Mouse (Mus musculus) CH12.LX (cell line): ENCODE measurements at regions not wholly inside any gene's neighbourhood (a gene's known extent, or its start where the extent isn't known, plus 50 kb on each side); places are given as distances from the start of the nearest gene placed in this dataset.

ENCODE experiments used
- DNase-seq: peaks from one replicate; pipeline ENCODE4 v3.0.0-alpha.2; 2013; ENCODE audit errors: extremely low read depth
- H3K27ac ChIP-seq: 2 replicates; pipeline ENCODE4 v1.5.1; 2012; ENCODE audit warnings: low read depth, mild to moderate bottlenecking, control low read depth, moderate library complexity; ENCODE audit not compliant: insufficient read depth
- H3K27me3 ChIP-seq: replicated peaks from 2 replicates; pipeline ENCODE3; 2012; ENCODE audit warnings: inconsistent platforms
- H3K36me3 ChIP-seq, 2 experiments: replicated peaks in 1 of 2; 2 replicates each; pipeline versions ENCODE3 to v1.6.1; 2012; ENCODE audit warnings: inconsistent platforms in 1 of 2, low read length in 1 of 2, mild to moderate bottlenecking in 1 of 2, mixed read lengths in 1 of 2, moderate library complexity in 1 of 2; ENCODE audit not compliant: control insufficient read depth in 1 of 2, insufficient read depth in 1 of 2
- H3K4me1 ChIP-seq, 2 experiments: 2 replicates each; pipeline ENCODE4 v1.6.1; 2012; ENCODE audit warnings: inconsistent platforms in 1 of 2, moderate library complexity in 1 of 2; ENCODE audit not compliant: insufficient read depth in 2 of 2, control insufficient read depth in 1 of 2
- H3K4me2 ChIP-seq: 2 replicates; pipeline ENCODE4 v1.6.1; 2012; ENCODE audit warnings: low read depth, mild to moderate bottlenecking, control low read depth; ENCODE audit not compliant: poor library complexity, insufficient read depth, severe bottlenecking
- H3K4me3 ChIP-seq, 3 experiments: fragments of 150-350 bp in 1 of 3; sonication (generic) in 1 of 3; replicated peaks in 1 of 3; 2 replicates each; pipeline versions ENCODE3 to v1.5.1; 2011 to 2012; ENCODE audit warnings: low read depth in 2 of 3, low read length in 2 of 3, mild to moderate bottlenecking in 2 of 3, moderate library complexity in 2 of 3, control low read depth in 1 of 3, improper control_type of control experiment in 1 of 3, inconsistent platforms in 1 of 3, mixed read lengths in 1 of 3; ENCODE audit not compliant: poor library complexity in 1 of 3
- H3K79me2 ChIP-seq: replicated peaks from 2 replicates; pipeline ENCODE4 v1.6.1; 2012; ENCODE audit warnings: mild to moderate bottlenecking, moderate library complexity; ENCODE audit not compliant: control insufficient read depth, poor library complexity, insufficient read depth, severe bottlenecking; ENCODE audit errors: extremely low read depth
- H3K9ac ChIP-seq: 2 replicates; pipeline ENCODE4 v1.6.1; 2012; ENCODE audit warnings: low read depth, mild to moderate bottlenecking, control low read depth, moderate library complexity; ENCODE audit not compliant: insufficient read depth
- H3K9me3 ChIP-seq: replicated peaks from 2 replicates; pipeline ENCODE3; 2012; ENCODE audit warnings: low read length, inconsistent platforms, mixed read lengths
- BHLHE40 ChIP-seq: IDR thresholded peaks from 2 replicates; pipeline ENCODE4 v1.6.1; 2011; ENCODE audit warnings: mild to moderate bottlenecking, low read depth, low read length, improper control_type of control experiment
- CHD1 ChIP-seq: IDR thresholded peaks from 2 replicates; pipeline ENCODE4 v1.6.1; 2012; ENCODE audit warnings: low read depth, low read length, improper control_type of control experiment, inconsistent platforms
- CHD2 ChIP-seq: IDR thresholded peaks from 2 replicates; pipeline ENCODE4 v1.6.1; 2011; ENCODE audit warnings: low read length, improper control_type of control experiment
- E2F4 ChIP-seq: IDR thresholded peaks from 2 replicates; pipeline ENCODE4 v1.6.1; 2011; ENCODE audit warnings: low read depth, low read length, improper control_type of control experiment; ENCODE audit not compliant: insufficient replicate concordance
- ELF1 ChIP-seq: IDR thresholded peaks from 2 replicates; pipeline ENCODE4 v1.6.1; 2014; ENCODE audit warnings: low read depth, mild to moderate bottlenecking, inconsistent platforms, low read length, improper control_type of control experiment
- EP300 ChIP-seq: IDR thresholded peaks from 2 replicates; pipeline ENCODE4 v1.6.1; 2011; ENCODE audit warnings: low read length, improper control_type of control experiment
- GABPA ChIP-seq: IDR thresholded peaks from 2 replicates; pipeline ENCODE4 v1.6.1; 2012; ENCODE audit warnings: low read depth, low read length, improper control_type of control experiment, inconsistent platforms; ENCODE audit not compliant: insufficient replicate concordance
- IRF4 ChIP-seq: IDR thresholded peaks from 2 replicates; pipeline ENCODE4 v1.6.1; 2014; ENCODE audit warnings: low read depth, mild to moderate bottlenecking, inconsistent platforms, low read length, improper control_type of control experiment
- MAFK ChIP-seq: IDR thresholded peaks from 2 replicates; pipeline ENCODE4 v1.6.1; 2011; ENCODE audit warnings: low read length, improper control_type of control experiment; ENCODE audit not compliant: insufficient replicate concordance
- MAZ ChIP-seq: IDR thresholded peaks from 2 replicates; pipeline ENCODE4 v1.6.1; 2012; ENCODE audit warnings: low read depth, mild to moderate bottlenecking, inconsistent platforms, low read length, improper control_type of control experiment, moderate library complexity
- MEF2A ChIP-seq: IDR thresholded peaks from 2 replicates; pipeline ENCODE4 v1.6.1; 2014; ENCODE audit warnings: low read depth, mild to moderate bottlenecking, inconsistent platforms, low read length, improper control_type of control experiment, borderline replicate concordance
- MXI1 ChIP-seq: IDR thresholded peaks from 2 replicates; pipeline ENCODE4 v1.6.1; 2011; ENCODE audit warnings: mild to moderate bottlenecking, low read depth, low read length, improper control_type of control experiment
- MYC ChIP-seq: IDR thresholded peaks from 2 replicates; pipeline ENCODE4 v1.6.1; 2011; ENCODE audit warnings: low read depth, mild to moderate bottlenecking, improper control_type of control experiment, low read length
- NELFE ChIP-seq: IDR thresholded peaks from 2 replicates; pipeline ENCODE4 v1.6.1; 2011; ENCODE audit warnings: low read depth, low read length, improper control_type of control experiment
- NRF1 ChIP-seq: IDR thresholded peaks from 2 replicates; pipeline ENCODE4 v1.6.1; 2014; ENCODE audit warnings: low read depth, mild to moderate bottlenecking, inconsistent platforms, low read length, improper control_type of control experiment, moderate library complexity
- RCOR1 ChIP-seq: conservative IDR thresholded peaks from 2 replicates; pipeline ENCODE4 v1.6.1; 2012; ENCODE audit warnings: low read depth, mild to moderate bottlenecking, inconsistent platforms, low read length, improper control_type of control experiment
- SMC3 ChIP-seq: IDR thresholded peaks from 2 replicates; pipeline ENCODE4 v1.6.1; 2011; ENCODE audit warnings: low read depth, low read length, improper control_type of control experiment
- TBP ChIP-seq: conservative IDR thresholded peaks from 2 replicates; pipeline ENCODE4 v1.6.1; 2011; ENCODE audit warnings: low read depth, low read length, improper control_type of control experiment
- UBTF ChIP-seq: IDR thresholded peaks from 2 replicates; pipeline ENCODE4 v1.6.1; 2012; ENCODE audit warnings: low read depth, mild to moderate bottlenecking, inconsistent platforms, low read length, improper control_type of control experiment, moderate library complexity
- USF1 ChIP-seq: IDR thresholded peaks from 2 replicates; pipeline ENCODE4 v1.6.1; 2014; ENCODE audit warnings: low read depth, mild to moderate bottlenecking, inconsistent platforms, low read length, improper control_type of control experiment
- USF2 ChIP-seq: conservative IDR thresholded peaks from 2 replicates; pipeline ENCODE4 v1.6.1; 2011; ENCODE audit warnings: low read depth, low read length, improper control_type of control experiment
- ZKSCAN1 ChIP-seq: IDR thresholded peaks from 2 replicates; pipeline ENCODE4 v1.6.1; 2012; ENCODE audit warnings: low read depth, inconsistent platforms, low read length, improper control_type of control experiment, borderline replicate concordance
- dilution Hi-C: fragments of 300-500 bp; cut with MboI; formaldehyde crosslinking; loops from 2 replicates; pipeline ENCODE4 v1.14.3; 2020; ENCODE audit warnings: low sequenced_read_pairs; ENCODE audit not compliant: extremely low pct_unique_long_range_greater_than_20kb, extremely low pct_ligation_motif_present
- in situ Hi-C: fragments of 300-500 bp; cut with MboI; formaldehyde crosslinking; loops from 3 replicates; pipeline ENCODE4 v1.14.3; 2019; ENCODE audit warnings: low sequenced_read_pairs, low pct_ligation_motif_present, low pct_unique_long_range_greater_than_20kb, mixed read lengths

GRCm38 (mm10) chr14:25312814-25313426, 146.1 kb upstream of the Zmiz1 start:
- Histone ChIP-seq H3K9me3 (no peaks in the 10 kb centered on the region), H3K79me2 (no peaks in the 10 kb centered on the region), H3K9ac (no peak overlapping the region), H3K27ac (no peak overlapping the region), H3K4me3 (no peak overlapping the region), H3K4me2 (no peak overlapping the region), H3K36me3 (no peaks in the 10 kb centered on the region), H3K4me1 (peaks cover 10 to 31% of the 10 kb centered on the region in 2 experiments), H3K27me3 (peaks cover 6% of the 10 kb centered on the region)
- dilution Hi-C loops: no loop called here
- no peak for DNase-seq
- TF ChIP-seq CHD2 (no peak), BHLHE40 (no peak), MYC (no peak), CHD1 (no peak), USF1 (no peak), MXI1 (no peak), GABPA (no peak), MAZ (no peak)
- in situ Hi-C loops: no loop called here

GRCm38 (mm10) chr14:25313693-25314240, 145.2 kb upstream of the Zmiz1 start:
- in situ Hi-C loops (no loop called here), dilution Hi-C loops (no loop called here)
- H3K79me2 ChIP-seq: no peaks in the 10 kb centered on the region
- H3K9ac ChIP-seq: no peak overlapping the region
- no peak for TF ChIP-seq EP300
- TF ChIP-seq CHD2: no peak
- no peak for TF ChIP-seq MAFK
- TF ChIP-seq MEF2A: no peak
- TF ChIP-seq IRF4: no peak
- TF ChIP-seq RCOR1: no peak
- no peak for TF ChIP-seq SMC3
- no peak for TF ChIP-seq MYC
- TF ChIP-seq ZKSCAN1: no peak
- TF ChIP-seq E2F4: no peak
- TF ChIP-seq NELFE: no peak
- no peak for TF ChIP-seq MXI1
- no peak for TF ChIP-seq USF2
- TF ChIP-seq ELF1: no peak
- TF ChIP-seq TBP: no peak
- no peak for TF ChIP-seq NRF1
- TF ChIP-seq UBTF: no peak
- no peak overlapping the region for H3K4me3 ChIP-seq
- H3K27ac ChIP-seq: no peak overlapping the region
- H3K27me3 ChIP-seq: peaks cover 9% of the 10 kb centered on the region
- no peaks in the 10 kb centered on the region for H3K36me3 ChIP-seq
- H3K9me3 ChIP-seq: no peaks in the 10 kb centered on the region
- peaks cover 16 to 38% of the 10 kb centered on the region in 2 experiments for H3K4me1 ChIP-seq
- no peak for DNase-seq
- no peak overlapping the region for H3K4me2 ChIP-seq
